Mouse (Mus musculus): Measurements from ENCODE around the gene Fcrl1. TPM values are rescaled to one million over a fixed set of nuclear protein-coding genes. Genes with fewer than 3 reads are reported as not detected.
A peak's percentile ranks its signal among the peaks of the same experiment; 100 is the strongest.

The Fcrl1 gene
- polyA plus RNA-seq, 1 experiment from 2014 or later: 0.22 TPM

GRCm38 (mm10) chr3:87411150-87411549 lies 35.0 kb downstream of the Fcrl1 start:
- POLR2A ChIA-PET: no interaction called here
- in situ Hi-C loops (cut with MboI; ENCODE audit: low pct_unique_long_range_greater_than_20kb): no loop called here

GRCm38 (mm10) chr3:87420645-87421044 lies 44.5 kb downstream of the Fcrl1 start:
- in situ Hi-C loops (cut with MboI; ENCODE audit: low pct_unique_long_range_greater_than_20kb): no loop called here
- ChIA-PET POLR2A (no interaction called here), CTCF (interaction anchor here (1.0 kb wide), 1 partner anchor 84 kb away, joined by 3 read pairs; no protein-coding TSS in a partner anchor)
- no peak for DNase-seq (ENCODE audit: low read depth, low spot score)
- peaks cover 38% of the 10 kb centered on the region for H3K27me3 ChIP-seq
- no peak for TF ChIP-seq CTCF (IDR thresholded peaks at IDR 0.05)
- ATAC-seq: no peak

More at GRCm38 (mm10) chr3:87411150-87411549, 35.0 kb downstream of the Fcrl1 start:
- no peaks in the 10 kb centered on the region for H3K27me3 ChIP-seq
- ATAC-seq (peak; percentile 23), DNase-seq (ENCODE audit: low read depth, low spot score) (no peak)
- TF ChIP-seq CTCF (IDR thresholded peaks at IDR 0.05): peak; percentile 93
- CTCF ChIA-PET: interaction anchor here (0.8 to 1.9 kb wide), 6 partner anchors 14 to 151 kb away, joined by 3 to 6 read pairs (median 4); no protein-coding TSS in a partner anchor

GRCm38 (mm10) chr3:87422386-87422910 lies 46.3 kb downstream of the Fcrl1 start:
- TF ChIP-seq CTCF (IDR thresholded peaks at IDR 0.05): no peak
- ChIA-PET POLR2A (no interaction called here), CTCF (interaction anchor here (0.9 kb wide), 1 partner anchor 99 kb away, joined by 4 read pairs; no protein-coding TSS in a partner anchor)
- ATAC-seq (no peak), DNase-seq (ENCODE audit: low read depth, low spot score) (no peak)
- peaks cover 42% of the 10 kb centered on the region for H3K27me3 ChIP-seq
- in situ Hi-C loops (cut with MboI; ENCODE audit: low pct_unique_long_range_greater_than_20kb): no loop called here

GRCm38 (mm10) chr3:87435479-87435878 lies 59.3 kb downstream of the Fcrl1 start, which contains the start of gene Fcrl5:
TSS of gene Fcrl5 (plus strand) at chr3:87435773.
- CTCF ChIA-PET: no interaction called here
- ATAC-seq: no peak
- TF ChIP-seq CTCF (IDR thresholded peaks at IDR 0.05): no peak

GRCm38 (mm10) chr3:87440586-87440985 lies 64.4 kb downstream of the Fcrl1 start:
- ChIA-PET CTCF (no interaction called here), POLR2A (no interaction called here)
- in situ Hi-C loops (cut with MboI; ENCODE audit: low pct_unique_long_range_greater_than_20kb): no loop called here
- DNase-seq (ENCODE audit: low read depth, low spot score) (no peak), ATAC-seq (no peak)
- no peak for TF ChIP-seq CTCF (IDR thresholded peaks at IDR 0.05)
- peaks cover 31% of the 10 kb centered on the region for H3K27me3 ChIP-seq

More at GRCm38 (mm10) chr3:87435479-87435878, 59.3 kb downstream of the Fcrl1 start, which contains the start of gene Fcrl5:
- peaks cover 51% of the 10 kb centered on the region for H3K27me3 ChIP-seq
- DNase-seq (ENCODE audit: low read depth, low spot score): no peak
- POLR2A ChIA-PET: no interaction called here
- in situ Hi-C loops (cut with MboI; ENCODE audit: low pct_unique_long_range_greater_than_20kb): no loop called here

- ATAC-seq (no peak), DNase-seq (ENCODE audit: low read depth, low spot score) (no peak)
- peaks cover 33% of the 10 kb centered on the region for H3K27me3 ChIP-seq
- TF ChIP-seq CTCF (IDR thresholded peaks at IDR 0.05): no peak
- in situ Hi-C loops (cut with MboI; ENCODE audit: low pct_unique_long_range_greater_than_20kb): no loop called here
- CTCF ChIA-PET: interaction anchor here (1.2 kb wide), 1 partner anchor 36 kb away, joined by 3 read pairs; no protein-coding TSS in a partner anchor
- POLR2A ChIA-PET: no interaction called here
Measured at GRCm38 (mm10) chr3:87443968-87444367, 67.8 kb downstream of the Fcrl1 start.

Other genes with a start within 250 kb of the Fcrl1 start
- gene Kirrel, start 201.6 kb upstream of the Fcrl1 start, polyA plus RNA-seq (2021): 156 TPM
- gene Fcrls, start 112.6 kb upstream of the Fcrl1 start, polyA plus RNA-seq (2021): not detected
- gene Cd5l, start 18.5 kb upstream of the Fcrl1 start, polyA plus RNA-seq (2021): not detected
- gene Fcrl5, start 59.4 kb downstream of the Fcrl1 start, polyA plus RNA-seq (2021): not detected
- 17.7 TPM for gene Etv3, start 149.0 kb downstream of the Fcrl1 start, polyA plus RNA-seq (2021)
- 41.9 TPM for gene Arhgef11, start 241.2 kb downstream of the Fcrl1 start, polyA plus RNA-seq (2021)